Mouse (Mus musculus): ENCODE data around the gene Prkg1. TPM values are rescaled to one million over a fixed set of nuclear protein-coding genes. Genes with fewer than 3 reads are reported as not detected.

Gene Prkg1
- total and polyA plus RNA-seq, 3 experiments, result 1.0 to 29.0 (median 22.9) TPM

DNA sequence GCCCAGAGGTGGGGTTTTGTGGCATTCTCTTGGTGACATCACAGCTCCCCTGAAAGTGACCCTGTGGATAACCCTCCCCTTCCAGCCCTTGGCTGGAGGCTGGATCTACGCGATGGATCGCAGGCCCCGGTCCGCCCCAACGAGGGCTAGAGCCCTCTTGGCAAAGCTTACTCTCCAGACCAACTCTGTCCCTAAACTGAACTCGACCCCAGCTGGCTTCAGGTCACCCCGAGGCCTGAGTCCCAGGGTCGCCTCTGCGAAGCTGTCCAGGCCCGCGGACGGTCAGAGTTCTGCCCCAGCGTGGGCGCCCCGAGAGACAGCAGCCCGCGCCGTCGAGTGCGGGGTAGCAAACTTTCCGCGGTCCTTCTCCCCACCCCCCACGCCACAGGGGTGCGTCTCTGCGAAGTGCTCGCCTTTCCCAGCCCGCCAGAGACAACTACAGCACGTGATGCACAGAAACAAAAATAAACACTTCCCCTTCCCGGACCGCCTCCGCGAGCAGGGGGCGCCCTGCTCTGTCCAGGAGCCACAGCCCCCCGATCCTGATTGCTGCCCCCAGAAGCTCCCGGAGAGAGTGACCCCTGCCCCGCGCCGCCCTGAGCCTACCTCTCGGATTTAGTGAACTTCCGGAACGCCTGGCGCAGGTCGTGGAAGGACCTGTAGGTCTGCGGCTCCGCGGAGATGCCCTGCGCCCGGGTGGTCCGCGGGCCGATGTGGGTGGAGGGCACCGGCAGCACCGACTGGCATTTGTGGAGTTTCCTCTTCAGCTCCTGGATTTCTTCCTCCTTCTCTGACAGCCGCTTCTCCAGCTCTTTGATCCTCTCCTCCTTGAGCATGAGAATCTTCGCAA lies 657 bp downstream of the Prkg1 start:
- H3K4me1 ChIP-seq (ENCODE audit: insufficient read depth, low read depth, low read length), result peaks cover 65% of the 10 kb centered on the region
- peak; percentile 32; the same call in 1 of the 2 replicates for ATAC-seq (ENCODE audit: extremely low read depth, insufficient number of reproducible peaks, low FRiP score, poor library complexity, severe bottlenecking)
- peak; percentile 59 for DNase-seq (ENCODE audit: low spot score)
- H3K27me3 ChIP-seq (ENCODE audit: insufficient read depth, low read length), result no peaks in the 10 kb centered on the region; the same call in 1 of the 2 replicates
- no peak for TF ChIP-seq TAL1 (conservative IDR thresholded peaks at IDR 0.05; ENCODE audit: low read depth, low read length)
- no peaks in the 10 kb centered on the region for H3K36me3 ChIP-seq (replicated peaks)
- H3K4me3 ChIP-seq (ENCODE audit: low read depth, low read length), result peak overlapping the region; percentile 80
- H3K9me3 ChIP-seq (replicated peaks), result no peaks in the 10 kb centered on the region

- peak; percentile 12 for DNase-seq (ENCODE audit: low spot score)
These were observed 1.5 kb downstream of the Prkg1 start for GRCm38 (mm10) chr19:31763246-31763821.

GRCm38 (mm10) chr19:31762411-31763245 lies 2.2 kb downstream of the Prkg1 start:
- no peaks in the 10 kb centered on the region for H3K36me3 ChIP-seq (replicated peaks)
- no peak; the same call in 1 of the 2 replicates for ATAC-seq (ENCODE audit: extremely low read depth, insufficient number of reproducible peaks, low FRiP score, poor library complexity, severe bottlenecking)
- TF ChIP-seq POLR2AphosphoS5 (IDR thresholded peaks at IDR 0.05; ENCODE audit: insufficient replicate concordance, low read depth, low read length) (no peak), GATA2 (IDR thresholded peaks at IDR 0.05; ENCODE audit: borderline replicate concordance, low read depth, low read length) (no peak), CTCF (IDR thresholded peaks at IDR 0.05; ENCODE audit: low read depth, low read length) (no peak), GATA1 (IDR thresholded peaks at IDR 0.05; ENCODE audit: borderline replicate concordance, low read length) (no peak), TAL1 (conservative IDR thresholded peaks at IDR 0.05; ENCODE audit: low read depth, low read length) (no peak)
- H3K4me1 ChIP-seq (ENCODE audit: insufficient read depth, low read depth, low read length), result peaks cover 70% of the 10 kb centered on the region
- H3K9me3 ChIP-seq (replicated peaks), result no peaks in the 10 kb centered on the region
- H3K4me3 ChIP-seq (ENCODE audit: low read depth, low read length), result peak overlapping the region; percentile 80
- H3K27me3 ChIP-seq (ENCODE audit: insufficient read depth, low read length), result no peaks in the 10 kb centered on the region; the same call in 1 of the 2 replicates
- peak; percentile 8 for DNase-seq (ENCODE audit: low spot score)

More at GRCm38 (mm10) chr19:31763246-31763821, 1.5 kb downstream of the Prkg1 start:
- Histone ChIP-seq H3K27me3 (ENCODE audit: insufficient read depth, low read length) (no peaks in the 10 kb centered on the region; the same call in 1 of the 2 replicates), H3K4me3 (ENCODE audit: low read depth, low read length) (peak overlapping the region; percentile 80), H3K4me1 (ENCODE audit: insufficient read depth, low read depth, low read length) (peaks cover 71% of the 10 kb centered on the region), H3K9me3 (replicated peaks) (no peaks in the 10 kb centered on the region), H3K36me3 (replicated peaks) (no peaks in the 10 kb centered on the region)
- TF ChIP-seq POLR2AphosphoS5 (IDR thresholded peaks at IDR 0.05; ENCODE audit: insufficient replicate concordance, low read depth, low read length) (no peak), GATA1 (IDR thresholded peaks at IDR 0.05; ENCODE audit: borderline replicate concordance, low read length) (no peak)
- no peak for ATAC-seq (ENCODE audit: extremely low read depth, insufficient number of reproducible peaks, low FRiP score, poor library complexity, severe bottlenecking)

GRCm38 (mm10) chr19:31759855-31760254 lies 5.0 kb downstream of the Prkg1 start:
- H3K4me3 ChIP-seq (ENCODE audit: low read depth, low read length), result no peak overlapping the region
- H3K9me3 ChIP-seq (replicated peaks), result no peaks in the 10 kb centered on the region
- ATAC-seq (ENCODE audit: extremely low read depth, insufficient number of reproducible peaks, low FRiP score, poor library complexity, severe bottlenecking), result no peak
- no peak for TF ChIP-seq CTCF (IDR thresholded peaks at IDR 0.05; ENCODE audit: low read depth, low read length)
- no peak for TF ChIP-seq GATA1 (IDR thresholded peaks at IDR 0.05; ENCODE audit: borderline replicate concordance, low read length)
- TF ChIP-seq POLR2AphosphoS5 (IDR thresholded peaks at IDR 0.05; ENCODE audit: insufficient replicate concordance, low read depth, low read length), result no peak
- no peak for TF ChIP-seq TAL1 (conservative IDR thresholded peaks at IDR 0.05; ENCODE audit: low read depth, low read length)
- no peak for TF ChIP-seq GATA2 (IDR thresholded peaks at IDR 0.05; ENCODE audit: borderline replicate concordance, low read depth, low read length)
- no peak for DNase-seq (ENCODE audit: low spot score)
- no peaks in the 10 kb centered on the region for H3K36me3 ChIP-seq (replicated peaks)
- H3K4me1 ChIP-seq (ENCODE audit: insufficient read depth, low read depth, low read length), result peaks cover 65% of the 10 kb centered on the region
- no peaks in the 10 kb centered on the region; the same call in 1 of the 2 replicates for H3K27me3 ChIP-seq (ENCODE audit: insufficient read depth, low read length)

- peak; percentile 22; the same call in 1 of the 2 replicates for ATAC-seq (ENCODE audit: extremely low read depth, insufficient number of reproducible peaks, low FRiP score, poor library complexity, severe bottlenecking)
- H3K4me1 ChIP-seq (ENCODE audit: insufficient read depth, low read depth, low read length), result peaks cover 49% of the 10 kb centered on the region
- H3K9me3 ChIP-seq (replicated peaks), result no peaks in the 10 kb centered on the region
These were observed 8.7 kb downstream of the Prkg1 start for GRCm38 (mm10) chr19:31755929-31756792.

More at GRCm38 (mm10) chr19:31755929-31756792, 8.7 kb downstream of the Prkg1 start:
- TF ChIP-seq GATA1 (IDR thresholded peaks at IDR 0.05; ENCODE audit: borderline replicate concordance, low read length) (no peak), CTCF (IDR thresholded peaks at IDR 0.05; ENCODE audit: low read depth, low read length) (peak; percentile 49; the same call in 1 of the 2 replicates)
- H3K36me3 ChIP-seq (replicated peaks), result no peaks in the 10 kb centered on the region
- H3K27me3 ChIP-seq (ENCODE audit: insufficient read depth, low read length), result no peaks in the 10 kb centered on the region
- H3K4me3 ChIP-seq (ENCODE audit: low read depth, low read length), result no peak overlapping the region
- DNase-seq (ENCODE audit: low spot score), result peak; percentile 15
